Mouse (Mus musculus): Measurements from ENCODE around the gene Plscr4.

The Plscr4 gene

DNA sequence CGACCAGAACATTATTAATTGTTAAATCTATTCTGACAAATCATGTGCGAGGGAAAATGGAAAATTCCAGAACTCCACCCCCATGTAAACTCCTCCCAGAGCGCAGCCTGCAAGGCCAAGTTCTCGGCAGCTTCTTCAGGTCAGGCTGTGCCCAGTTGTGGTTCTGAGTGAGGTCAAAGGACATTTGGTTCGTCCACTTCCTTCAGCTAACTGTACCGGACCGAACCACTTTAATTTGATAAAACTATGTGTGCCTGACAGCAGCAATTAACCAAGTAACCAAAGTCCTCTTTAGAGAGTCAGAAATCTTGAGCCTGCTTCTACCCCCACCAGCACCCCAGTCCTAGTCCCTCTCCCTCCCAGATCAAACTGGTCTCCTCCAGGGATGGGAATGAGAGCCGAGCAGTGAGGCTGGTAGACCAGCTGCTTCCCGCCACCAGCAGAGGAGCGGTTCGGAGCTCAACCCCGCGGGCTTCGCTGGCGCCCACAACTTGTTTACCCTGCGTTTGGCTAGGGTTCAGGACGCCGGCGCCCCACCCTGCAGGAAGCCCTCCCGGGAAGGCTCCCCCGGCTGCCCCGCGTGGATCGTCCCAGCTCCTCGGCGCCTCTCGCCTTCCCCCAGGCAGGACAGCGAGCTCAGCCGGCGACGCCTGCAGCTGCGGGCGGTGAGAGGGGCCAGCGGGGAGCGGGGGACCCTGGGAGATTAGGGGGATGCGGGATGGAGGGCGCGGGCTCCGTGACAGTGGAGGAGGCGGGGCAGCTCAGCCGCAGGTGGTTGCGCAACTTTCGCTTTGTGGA, at the start of gene Plscr4:
Gene Plscr4 (plus strand): TSS at position 113 of the 798 bp plus-strand sequence.
- peak; percentile 62 for DNase-seq

GRCm38 (mm10) chr9:92410225-92410624, 46.9 kb upstream of the Plscr4 start:
- DNase-seq: no peak

- no peak for DNase-seq
These were observed 45.1 kb upstream of the Plscr4 start for GRCm38 (mm10) chr9:92412045-92412444.

- no peak for DNase-seq
These were observed 43.5 kb upstream of the Plscr4 start for GRCm38 (mm10) chr9:92413684-92414083.

GRCm38 (mm10) chr9:92437781-92438180, 19.4 kb upstream of the Plscr4 start:
- no peak for DNase-seq

DNA sequence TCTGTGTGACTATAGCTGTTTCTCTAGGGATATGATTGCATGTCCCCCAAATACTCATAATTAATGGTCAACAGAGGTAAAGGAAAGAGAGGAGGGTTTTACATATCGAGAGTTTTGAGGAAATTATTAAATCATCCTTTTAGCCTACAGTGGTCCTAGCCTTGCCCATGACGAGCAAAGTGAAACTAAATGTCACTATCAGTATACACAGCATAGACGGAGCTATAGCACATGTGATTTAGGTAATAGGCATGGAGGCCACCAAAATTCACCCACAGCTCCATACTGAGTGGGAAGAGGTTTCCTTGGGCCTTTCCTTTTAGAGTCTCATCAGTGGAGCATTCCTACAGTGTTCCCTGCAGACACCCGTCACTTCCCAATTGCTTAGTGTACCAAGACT, 15.7 kb upstream of the Plscr4 start:
- DNase-seq: no peak

DNA sequence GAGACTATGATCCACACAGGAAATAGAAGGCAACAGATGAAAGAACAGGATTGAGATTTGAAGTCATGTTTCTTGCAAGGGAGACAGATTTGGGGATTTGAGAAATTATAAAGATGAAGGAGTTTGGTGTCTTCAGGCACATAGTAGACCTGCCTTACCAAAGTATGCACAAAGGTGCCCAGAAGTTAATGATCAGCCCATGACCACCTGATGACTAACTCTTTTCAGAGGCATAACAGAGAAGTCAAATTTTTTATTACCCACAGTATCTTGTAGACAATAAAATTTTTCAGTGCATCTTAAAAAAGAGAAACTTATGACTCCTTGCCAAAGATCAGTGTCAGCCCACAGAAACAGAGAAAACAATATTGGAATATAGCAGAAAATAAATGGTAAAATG, 12.6 kb upstream of the Plscr4 start:
- no peak for DNase-seq

DNA sequence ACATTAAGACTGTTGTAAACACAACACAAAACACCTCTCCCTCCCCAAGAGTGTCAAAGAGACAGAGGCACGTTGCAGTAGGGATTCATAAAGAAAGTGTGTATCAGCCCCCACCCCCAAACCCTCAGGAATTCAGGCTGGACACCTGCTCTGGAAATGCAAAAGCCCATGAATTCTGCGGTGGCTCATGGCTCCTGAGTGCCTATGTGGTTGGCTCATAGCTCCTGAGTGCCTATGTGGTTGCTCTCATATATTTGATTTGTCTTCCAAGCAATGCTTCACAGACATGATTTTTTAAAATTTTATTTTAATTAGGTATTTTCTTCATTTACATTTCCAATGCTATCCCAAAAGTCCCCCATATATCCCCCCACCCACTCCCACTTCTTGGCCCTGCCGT, 568 bp upstream of the Plscr4 start:
- no peak for DNase-seq

DNA sequence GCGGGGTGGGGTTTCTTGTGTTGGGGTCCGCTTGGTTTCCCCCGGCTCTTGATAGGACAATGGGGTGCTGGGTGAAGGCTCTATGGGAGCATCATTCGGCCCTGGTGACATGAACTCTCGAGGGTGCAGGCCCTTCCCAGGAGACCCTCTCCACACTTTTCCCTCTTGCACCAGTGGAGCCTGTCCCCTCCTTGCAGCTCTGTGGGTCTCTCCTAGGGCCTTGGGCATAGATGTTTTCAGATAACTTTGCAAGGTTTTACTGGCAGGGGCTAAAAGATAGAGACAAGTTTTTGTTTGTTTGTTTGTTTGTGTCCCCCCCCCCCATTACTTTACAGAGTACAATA, 858 bp downstream of the Plscr4 start:
- no peak for DNase-seq

DNA sequence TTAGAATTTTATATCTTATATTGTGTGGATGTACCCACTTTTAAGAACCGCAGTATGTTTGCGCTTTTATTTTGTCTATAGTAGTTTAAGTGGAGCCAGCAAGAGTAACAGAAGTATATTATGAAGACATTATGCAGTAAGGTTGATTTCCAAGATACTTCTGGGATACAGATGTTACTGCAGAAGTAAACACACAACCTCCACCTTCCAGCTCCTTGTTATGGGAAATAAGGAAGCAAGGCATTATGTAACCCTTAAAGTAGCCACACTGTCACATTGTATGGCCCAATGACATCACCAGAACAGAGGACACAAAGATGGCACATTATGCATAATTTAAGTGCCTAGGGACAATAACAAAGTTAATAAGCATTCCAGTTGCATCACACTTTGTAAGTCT, 1.2 kb downstream of the Plscr4 start:
- DNase-seq: no peak

DNA sequence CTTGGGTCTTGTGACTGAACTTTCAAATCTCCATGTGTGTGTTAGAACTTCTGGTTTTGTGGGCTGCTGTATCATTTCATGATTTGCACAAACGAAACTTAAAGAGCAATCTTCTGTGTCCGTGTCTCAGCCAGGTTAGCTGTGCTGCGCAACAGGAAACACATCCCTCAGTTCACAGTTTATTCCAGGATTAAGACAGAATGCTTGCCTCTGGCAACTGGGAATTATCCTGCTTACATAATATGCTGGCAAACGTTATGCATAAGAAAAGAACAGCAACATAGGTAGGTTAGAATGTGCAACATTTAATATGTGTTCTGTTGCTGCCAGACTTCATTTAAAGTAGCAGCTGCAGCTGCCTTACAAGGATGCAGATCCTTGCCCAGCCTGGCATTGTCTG, 10.6 kb downstream of the Plscr4 start:
- DNase-seq: no peak

- DNase-seq: no peak
These were observed 15.2 kb downstream of the Plscr4 start for GRCm38 (mm10) chr9:92472256-92472855.

- DNase-seq: no peak
These were observed 16.0 kb downstream of the Plscr4 start for GRCm38 (mm10) chr9:92473178-92473577.

- DNase-seq: no peak
These were observed 17.1 kb downstream of the Plscr4 start for GRCm38 (mm10) chr9:92474244-92474643.

GRCm38 (mm10) chr9:92481663-92482062, 24.5 kb downstream of the Plscr4 start:
- no peak for DNase-seq

DNA sequence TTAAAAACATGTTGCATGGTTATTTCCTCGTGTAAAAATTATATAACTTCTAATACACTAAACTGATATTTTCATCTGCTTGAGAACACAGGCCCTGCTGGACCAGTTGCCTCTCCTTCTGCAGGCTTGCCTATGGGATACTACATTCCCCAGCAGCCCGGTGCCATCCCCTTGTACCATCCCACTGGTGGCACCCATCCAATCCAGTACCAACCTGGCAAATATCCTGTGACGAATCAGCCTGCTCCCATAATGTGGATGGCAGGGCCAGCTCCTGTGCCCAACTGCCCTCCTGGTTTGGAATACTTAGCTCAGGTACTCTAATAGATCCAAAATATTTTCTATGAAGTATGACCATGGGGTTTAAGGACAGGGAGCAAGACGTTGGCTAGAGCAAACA, 25.4 kb downstream of the Plscr4 start:
- no peak for DNase-seq

DNA sequence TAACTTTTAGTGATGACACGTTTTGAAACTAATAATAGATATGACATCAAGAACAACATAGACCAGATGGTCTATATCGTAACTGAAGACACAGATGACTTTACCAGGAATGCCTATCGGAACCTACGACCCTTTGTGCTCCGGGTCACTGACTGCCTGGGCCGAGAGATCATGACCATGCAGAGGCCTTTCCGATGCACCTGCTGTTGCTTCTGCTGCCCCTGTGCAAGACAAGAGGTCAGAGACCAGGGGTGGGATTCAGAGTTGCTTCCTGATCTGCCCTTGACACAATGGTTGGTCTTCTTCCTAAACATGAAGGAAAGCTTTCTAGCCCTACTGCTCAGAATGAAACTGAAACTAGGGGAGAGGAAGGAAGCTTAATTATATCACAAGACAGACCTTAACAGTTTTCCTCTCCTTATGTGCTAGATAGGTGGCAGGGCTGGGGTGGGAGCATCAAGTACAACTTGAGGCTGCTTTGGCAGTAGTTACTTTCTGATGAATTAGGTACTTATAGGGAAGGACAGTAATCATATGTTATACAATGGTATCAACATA, 27.6 kb downstream of the Plscr4 start:
- no peak for DNase-seq

- no peak for DNase-seq
These were observed 32.7 kb downstream of the Plscr4 start for GRCm38 (mm10) chr9:92489857-92490256.

DNA sequence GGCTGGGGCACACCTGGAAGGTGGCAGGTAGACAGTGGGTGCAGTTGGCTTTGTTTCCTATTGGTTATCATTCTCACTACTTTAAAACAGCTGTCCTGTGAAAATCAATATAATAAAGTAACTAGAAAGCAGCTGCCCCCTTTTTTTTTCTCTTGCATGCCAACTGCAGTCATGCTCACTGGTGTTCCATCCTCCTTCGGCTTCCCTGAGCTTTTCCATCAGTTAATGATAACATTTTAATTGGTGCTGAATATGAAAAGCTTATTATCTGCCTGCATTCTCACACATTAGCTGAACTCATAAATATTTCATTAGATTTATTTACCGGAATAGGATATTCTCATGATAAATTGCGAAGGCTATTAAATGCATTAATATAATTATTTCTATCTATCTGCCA, 33.1 kb downstream of the Plscr4 start:
- no peak for DNase-seq

DNA sequence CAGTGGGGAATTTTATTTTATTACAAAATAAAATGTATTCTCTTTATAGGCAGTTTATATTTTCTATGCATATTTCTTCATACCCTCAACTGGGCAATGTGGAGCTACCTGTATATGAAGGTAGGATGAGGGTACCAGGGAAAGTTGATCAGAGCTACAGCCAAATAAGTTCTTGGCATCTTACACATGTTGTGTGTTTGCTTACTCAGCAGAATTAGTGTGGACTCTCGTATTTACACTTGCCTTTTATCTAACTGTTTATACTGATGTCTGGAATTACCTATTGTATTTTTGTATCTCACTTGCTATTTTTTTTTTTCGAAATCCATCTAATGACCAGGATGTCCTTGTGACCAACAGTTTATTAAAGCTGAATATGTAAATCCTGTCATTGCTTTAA, 34.1 kb downstream of the Plscr4 start:
- no peak for DNase-seq

DNA sequence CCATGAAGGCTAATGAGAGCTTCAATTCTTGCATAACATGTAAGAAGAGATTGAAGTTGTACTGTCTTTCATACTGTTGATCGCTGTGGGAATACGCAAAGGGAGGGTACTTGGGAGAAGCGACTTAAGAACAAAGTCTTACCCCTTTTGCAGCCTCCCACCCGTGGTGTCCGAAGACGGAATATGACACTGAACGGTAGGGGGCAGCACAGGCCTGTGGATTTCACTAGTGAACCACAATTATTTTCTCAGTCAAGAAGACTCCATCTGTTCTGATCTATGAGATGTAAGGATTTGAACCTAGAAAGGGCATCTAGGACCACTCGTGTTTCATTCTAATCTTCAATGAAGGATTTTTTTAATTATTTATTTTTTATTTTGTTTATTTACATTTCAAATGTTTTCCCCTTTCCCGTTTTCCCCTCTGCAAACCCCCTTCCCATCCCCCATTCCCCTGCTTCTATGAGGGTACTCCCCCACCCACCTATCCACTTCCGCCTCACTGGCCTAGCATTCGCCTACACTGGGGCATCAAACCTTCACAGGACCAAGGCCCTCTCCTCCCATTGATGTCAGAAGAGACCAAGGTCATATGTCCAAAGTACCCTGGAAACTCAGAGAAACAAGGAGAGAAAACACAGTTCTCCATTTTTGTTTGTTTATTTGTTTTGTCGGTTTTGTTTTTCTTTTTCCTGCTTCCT, 42.7 kb downstream of the Plscr4 start:
- peak; percentile 87 for DNase-seq

DNA sequence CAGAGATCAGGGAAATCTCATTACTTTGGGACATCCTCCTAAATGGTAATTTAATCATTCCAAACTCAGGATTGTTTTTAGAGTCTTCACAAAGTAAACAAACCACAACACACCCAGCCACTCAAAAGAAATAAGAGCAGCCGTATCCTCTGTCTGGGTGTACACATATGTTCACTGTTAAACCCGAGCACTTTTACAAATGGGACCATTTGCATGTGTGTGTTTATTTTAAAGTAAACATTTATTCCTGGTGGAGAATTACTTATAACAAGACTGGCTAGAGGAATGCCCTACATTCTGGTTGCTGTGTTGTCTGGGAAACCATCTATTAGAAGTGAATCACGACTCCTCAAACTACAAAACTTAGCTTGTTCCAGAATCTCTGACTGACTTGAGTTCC, 47.1 kb downstream of the Plscr4 start:
- DNase-seq: no peak

DNA sequence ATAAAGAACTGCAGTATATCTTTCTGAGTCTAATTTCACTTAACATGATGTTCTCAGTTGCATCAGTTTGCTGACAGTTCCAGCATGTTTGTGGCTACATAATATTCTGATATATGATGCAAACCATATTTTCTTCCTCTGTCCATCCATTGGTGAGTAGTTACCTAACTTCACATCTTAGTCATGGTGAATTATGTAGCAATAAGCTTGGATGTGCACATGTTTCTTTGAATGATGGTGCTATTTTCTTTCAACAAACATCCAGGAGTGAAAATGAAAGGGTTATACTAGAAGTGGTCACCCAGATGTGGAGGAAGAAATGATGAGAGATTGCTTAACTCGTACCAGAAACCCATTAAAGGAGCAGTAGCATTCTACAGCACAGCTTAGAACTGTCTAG, 47.7 kb downstream of the Plscr4 start:
- DNase-seq: no peak

GRCm38 (mm10) chr9:92511696-92512095, 54.5 kb downstream of the Plscr4 start:
- no peak for DNase-seq

Measured in embryo, embryonic 11 days (tissue).